Mouse (Mus musculus): ENCODE results near the gene Arhgap42.

- TF ChIP-seq POLR2A (IDR thresholded peaks at IDR 0.05; ENCODE audit: low read depth, low read length) (no peak), CTCF (conservative IDR thresholded peaks at IDR 0.05; ENCODE audit: insufficient read depth, insufficient read length, low read depth, low read length) (no peak)
Observed at GRCm38 (mm10) chr9:9157425-9157824, 81.5 kb downstream of the Arhgap42 start.
